Mouse (Mus musculus): Measurements from ENCODE around the gene Ppbp.
"Not testable (repeated sequence)": the region's sequence is repeated elsewhere in the genome, so short reads cannot be mapped to it uniquely, and the experiment has no call there.

Gene Ppbp

GRCm38 (mm10) chr5:90788114-90788513 is 19.8 kb downstream of the Ppbp start:
- DNase-seq, result no peak

DNA sequence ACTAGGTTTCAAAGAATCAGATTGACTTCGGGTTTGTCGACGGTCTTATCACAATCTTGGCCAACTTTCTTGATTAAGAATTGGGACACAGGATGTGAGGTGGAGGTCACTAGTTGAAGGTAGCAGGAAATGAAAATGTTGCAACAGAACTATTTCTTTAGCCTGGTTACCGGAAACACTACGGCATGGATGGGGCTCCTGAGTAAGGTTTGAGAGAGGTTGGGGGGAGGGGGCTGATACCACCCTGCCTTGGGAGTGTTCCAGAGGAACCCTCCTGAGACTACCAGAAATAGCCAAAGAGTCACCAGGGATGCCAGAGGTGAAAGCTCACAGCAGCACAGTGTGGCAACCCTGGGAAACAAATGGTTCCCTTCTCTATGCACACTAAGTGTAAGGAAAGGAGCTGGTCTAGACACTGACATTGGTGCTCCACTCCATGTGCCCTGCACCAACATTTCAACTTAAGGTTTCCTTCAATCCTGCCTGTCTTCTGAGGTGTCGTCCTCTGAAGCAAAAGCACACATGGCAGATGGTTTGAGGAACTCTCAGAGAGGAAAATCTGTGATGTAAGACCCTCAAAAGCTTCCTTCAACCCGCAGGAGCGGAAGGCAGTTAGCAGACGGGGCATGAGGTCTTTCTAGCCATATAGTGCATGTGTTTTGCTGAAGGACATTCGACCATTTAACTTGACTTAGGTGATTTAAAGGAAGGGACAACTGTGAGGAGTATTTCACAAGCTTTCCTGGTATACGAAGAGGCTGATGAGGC is 21.2 kb downstream of the Ppbp start:
- DNase-seq, result no peak

DNA sequence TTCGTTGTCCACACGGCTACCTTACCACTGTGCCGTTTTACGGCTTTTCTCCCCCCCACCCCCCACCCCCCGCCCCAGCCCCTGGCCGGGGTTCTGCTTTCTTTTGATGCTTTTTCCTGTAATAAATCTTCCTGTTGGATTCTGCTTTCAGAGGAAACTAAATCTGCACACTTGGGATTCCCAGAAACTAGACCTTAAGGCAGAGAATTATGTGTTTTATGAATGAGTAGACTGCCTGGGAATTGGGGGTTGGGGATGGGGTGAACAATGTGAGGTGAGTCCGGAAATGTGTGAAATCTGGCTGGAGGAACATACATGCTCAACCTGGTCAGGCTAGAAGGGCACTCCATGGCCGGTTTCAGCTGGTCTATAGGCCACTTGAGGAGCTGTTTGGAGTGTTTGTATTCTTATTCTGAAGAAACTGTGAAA is 21.8 kb downstream of the Ppbp start:
- DNase-seq, result no peak

DNA sequence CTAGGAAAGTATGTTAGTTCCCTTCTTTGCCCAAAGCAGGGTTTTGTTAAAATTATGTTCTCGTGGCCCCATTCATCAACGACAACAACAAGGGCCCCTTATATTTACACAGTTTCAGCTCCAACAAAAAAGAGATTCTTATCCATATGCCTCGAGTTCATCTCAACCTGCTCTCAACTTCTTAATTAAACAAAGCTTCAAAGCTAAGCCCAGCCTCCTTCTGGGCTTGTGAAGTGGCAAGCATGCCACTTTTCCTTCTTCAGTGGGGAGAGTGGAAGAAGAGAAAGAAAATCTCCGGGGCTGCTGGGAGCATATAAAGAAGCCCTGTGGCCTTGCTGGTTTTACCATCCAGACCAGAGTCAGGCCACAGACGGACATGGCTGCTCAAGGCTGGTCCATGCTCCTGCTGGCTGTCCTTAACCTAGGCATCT is 25.9 kb downstream of the Ppbp start, which contains the start of gene Cxcl15:
Cxcl15 (plus strand) TSS at position 340 of the 431 bp plus-strand sequence.
- no peak for DNase-seq

GRCm38 (mm10) chr5:90795392-90795791 is 27.1 kb downstream of the Ppbp start:
- DNase-seq, result not testable (repeated sequence)

DNA sequence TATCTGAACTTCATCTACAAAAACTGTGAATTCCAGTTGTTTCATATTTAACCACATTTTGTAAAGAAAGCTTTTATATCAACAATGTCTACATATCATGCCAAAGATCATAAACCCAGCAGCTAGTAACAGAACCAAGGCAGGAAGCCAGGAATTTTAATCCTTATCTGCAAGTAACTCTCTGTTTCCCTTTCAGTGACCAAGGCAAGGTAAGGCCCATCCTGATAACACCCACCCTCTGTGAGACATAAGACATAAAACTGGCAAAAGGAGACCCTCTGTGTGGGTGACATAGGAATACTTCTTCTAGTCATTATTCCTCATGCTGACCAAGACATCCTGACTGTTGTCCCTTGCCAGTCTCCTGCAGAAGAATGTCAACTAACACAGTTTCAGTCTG is 36.3 kb downstream of the Ppbp start:
- DNase-seq, result no peak

- no peak for DNase-seq
Observed at GRCm38 (mm10) chr5:90806050-90806449, 37.7 kb downstream of the Ppbp start.

- no peak for DNase-seq
Observed at GRCm38 (mm10) chr5:90807176-90807950, 39.0 kb downstream of the Ppbp start.
